Comparison of ENCODE assay signal across 10 mouse cellular contexts in the genomic region with DNA sequence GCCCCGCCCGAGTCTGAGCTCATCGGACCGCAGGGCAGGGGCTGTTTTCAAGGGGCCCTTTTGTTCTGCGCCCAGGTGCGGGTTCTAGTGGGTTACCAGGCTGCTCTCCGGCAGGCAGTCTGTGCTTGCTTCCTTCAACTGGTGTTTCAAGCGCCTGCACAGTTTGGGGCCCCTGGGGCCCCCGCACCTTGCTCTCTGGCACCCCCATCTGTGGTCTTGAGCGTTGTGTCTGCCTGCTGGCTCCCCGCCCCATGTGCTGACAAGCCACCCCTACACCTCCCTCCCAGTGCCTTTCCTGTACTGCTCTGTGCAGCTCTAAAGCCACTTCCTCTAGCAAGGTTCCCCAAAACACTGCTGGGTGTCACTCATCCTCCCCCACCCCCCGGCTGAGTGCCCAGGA. TPM values are rescaled to one million over a fixed set of nuclear protein-coding genes. Genes with fewer than 3 reads are reported as not detected.
A peak's percentile ranks its signal among the peaks of the same experiment; 100 is the strongest.
DNase-seq lines count a peak whose midpoint lies in the region; ATAC-seq lines count a peak whose summit lies in the region.
"Had no signal": no experiment of that assay in that cellular context is flagged by ENCODE, and none has a peak within 500 bp of the region (broad histone marks: within the 10 kb centered on the region; RNA-seq: fewer than 3 reads in every experiment).

No protein-coding gene starts in this region.

- peak; percentile 19; the same call in 1 of the 2 replicates for ATAC-seq in limb, embryonic 15.5 days (ENCODE audit: insufficient number of reproducible peaks, low FRiP score, low TSS enrichment, low read depth)

- H3K4me2 ChIP-seq in limb, embryonic 15.5 days: no peak overlapping the region
- H3K4me2 ChIP-seq: embryonic facial prominence, embryonic 12.5 days had no signal

- no peak overlapping the region for H3K9ac ChIP-seq in limb, embryonic 15.5 days
- H3K9ac ChIP-seq: embryonic facial prominence, embryonic 12.5 days had no signal

- H3K27ac ChIP-seq in limb, embryonic 15.5 days: no peak overlapping the region
- H3K27ac ChIP-seq: embryonic facial prominence, embryonic 12.5 days had no signal

- WGBS in limb, embryonic 15.5 days: 53% methylated on average over 12 of the region's 12 CpGs

- no peaks in the 10 kb centered on the region for H3K36me3 ChIP-seq in limb, embryonic 15.5 days
- H3K36me3 ChIP-seq: embryonic facial prominence, embryonic 12.5 days had no signal

- H3K4me1 ChIP-seq in limb, embryonic 15.5 days: peaks cover 40% of the 10 kb centered on the region

- H3K27me3 ChIP-seq in limb, embryonic 15.5 days: no peaks in the 10 kb centered on the region
- H3K27me3 ChIP-seq: embryonic facial prominence, embryonic 12.5 days had no signal

- no peak overlapping the region for H3K4me3 ChIP-seq in limb, embryonic 15.5 days
- H3K4me3 ChIP-seq: embryonic facial prominence, embryonic 12.5 days; myocyte had no signal

- peak; percentile 84 for DNase-seq in layer of hippocampus, adult 9-11 months
- no peak for DNase-seq in layer of hippocampus, adult 18-20 months (ENCODE audit: low spot score in 2 of 2)
- peak; percentile 98 for DNase-seq in T-cell, adult 2 months (ENCODE audit: low spot score)
- DNase-seq in heart, adult 9 months (ENCODE audit: low spot score in 2 of 2): peak; percentile 45 to 71
- DNase-seq in naive thymus-derived CD4-positive, alpha-beta T cell, adult 2 months (ENCODE audit: low read depth): peak; percentile 94
- no peak for DNase-seq in embryo, embryonic 9.5 days (ENCODE audit: extremely low spot score)
- DNase-seq in frontal cortex, postnatal 25 days (ENCODE audit: low spot score in 2 of 2): no peak

- no peaks in the 10 kb centered on the region for H3K9me3 ChIP-seq in limb, embryonic 15.5 days
- H3K9me3 ChIP-seq: embryonic facial prominence, embryonic 12.5 days had no signal

RNA-seq across cellular contexts. Expression of gene Rassf5, which starts 45.1 kb away (rescaled TPM):
- 10 to 100 TPM; 15.9 to 17.4 TPM for total RNA-seq in layer of hippocampus, adult 18-20 months (2021)
- polyA plus RNA-seq in limb, embryonic 15.5 days (2015; fragmentation: Nextera tagmentation; extraction: Ambion mirVana): 6.1 and 6.3 TPM in 2 replicates

RNA-seq across cellular contexts. Expression of gene Eif2d, which starts 47.0 kb away (rescaled TPM):
- total RNA-seq in layer of hippocampus, adult 18-20 months (2021): 10 to 100 TPM; 37.0 to 38.3 TPM
- polyA plus RNA-seq in limb, embryonic 15.5 days (2015; fragmentation: Nextera tagmentation; extraction: Ambion mirVana): 60.5 and 61.4 TPM in 2 replicates

Comparison
In these comparisons a context has a peak if more than half of its experiments do, and no peak if none do; other contexts are left out.
1. DNase-seq: peak in layer of hippocampus, adult 9-11 months (single experiment), T-cell, adult 2 months (single experiment), heart, adult 9 months (2 of 2) and naive thymus-derived CD4-positive, alpha-beta T cell, adult 2 months (single experiment); none in layer of hippocampus, adult 18-20 months (0 of 2), embryo, embryonic 9.5 days (single experiment) and frontal cortex, postnatal 25 days (0 of 2).